Mouse (Mus musculus): Measurements from ENCODE around the gene Vps41. TPM values are rescaled to one million over a fixed set of nuclear protein-coding genes. Genes with fewer than 3 reads are reported as not detected.
A peak's percentile ranks its signal among the peaks of the same experiment; 100 is the strongest.

Gene Vps41
- total RNA-seq (2015; ENCODE audit: low replicate concordance) (10.1 and 24.7 TPM in 2 replicates), total RNA-seq (2017; ENCODE audit: low replicate concordance) (12.2 and 14.5 TPM in 2 replicates)

DNA sequence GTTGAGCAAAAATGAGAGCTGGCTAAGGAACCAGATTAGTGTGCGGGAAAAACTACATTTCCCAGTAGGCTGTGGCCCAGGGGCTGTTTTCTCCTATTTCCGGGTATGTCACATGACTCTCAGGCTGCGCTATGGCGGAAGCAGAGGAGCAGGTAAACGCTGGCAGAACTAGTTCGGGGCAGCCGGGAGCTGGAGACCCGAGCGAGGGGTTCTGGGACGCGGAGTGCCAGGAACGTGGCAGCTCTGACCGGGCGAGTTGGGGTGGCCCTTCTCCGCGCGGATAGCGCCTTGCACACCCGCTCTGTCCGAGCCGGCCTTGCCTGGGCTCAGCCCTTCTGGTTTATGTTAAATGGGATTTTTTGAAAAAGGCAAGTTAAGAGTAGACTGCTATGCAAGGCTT is at the start of gene Vps41:
Gene Vps41, plus strand, starts transcription at position 102 of the 400 bp plus-strand sequence.
- peak; percentile 96 for ATAC-seq (replicated peaks; ENCODE audit: low FRiP score, poor library complexity, severe bottlenecking)

DNA sequence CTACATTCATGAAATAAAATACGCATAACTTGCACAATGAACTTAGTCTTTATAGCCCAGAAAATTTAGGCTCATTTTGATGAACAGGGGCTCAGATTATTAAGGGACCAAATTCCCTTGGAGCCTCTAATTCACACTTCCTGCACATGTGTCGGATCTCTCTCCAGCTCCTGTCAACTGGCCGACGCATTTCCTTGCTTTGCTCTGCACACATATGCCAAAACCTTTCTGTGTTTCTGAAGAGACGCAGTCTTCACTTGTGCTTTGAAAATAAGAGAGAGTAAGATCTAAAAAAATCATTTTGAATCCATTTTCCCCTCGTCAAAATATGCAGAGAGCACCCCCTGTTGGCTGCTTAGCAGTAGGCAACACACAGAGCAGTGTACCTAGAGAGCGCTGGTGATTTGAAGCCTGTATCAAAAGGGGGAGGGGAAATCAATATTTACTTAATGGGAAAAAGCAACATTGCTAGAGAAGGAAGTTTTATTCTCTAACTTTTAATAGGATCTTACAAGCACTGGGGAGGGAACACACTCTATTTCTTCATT is 18.5 kb upstream of the Vps41 start:
- no peak for ATAC-seq (replicated peaks; ENCODE audit: low FRiP score, poor library complexity, severe bottlenecking)

DNA sequence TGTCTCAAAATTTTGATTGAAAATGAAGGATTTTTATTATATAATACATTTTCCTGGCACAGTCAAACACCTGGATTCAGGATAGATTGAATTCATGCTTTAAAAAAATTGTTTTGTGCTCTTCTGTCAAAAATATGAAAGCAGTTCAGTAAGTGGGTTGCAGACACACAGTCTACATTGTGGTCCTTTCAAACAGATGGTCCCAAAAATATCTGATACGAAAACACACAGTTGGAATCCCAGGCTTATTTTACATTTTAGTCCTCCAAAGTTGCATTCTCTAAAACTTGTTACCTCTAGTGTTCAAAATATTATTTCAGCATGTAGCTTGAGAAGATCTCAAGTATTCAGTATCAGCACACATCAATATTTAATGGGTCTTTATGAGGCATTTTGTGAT is 5.4 kb upstream of the Vps41 start:
- ATAC-seq (replicated peaks; ENCODE audit: low FRiP score, poor library complexity, severe bottlenecking) = no peak

DNA sequence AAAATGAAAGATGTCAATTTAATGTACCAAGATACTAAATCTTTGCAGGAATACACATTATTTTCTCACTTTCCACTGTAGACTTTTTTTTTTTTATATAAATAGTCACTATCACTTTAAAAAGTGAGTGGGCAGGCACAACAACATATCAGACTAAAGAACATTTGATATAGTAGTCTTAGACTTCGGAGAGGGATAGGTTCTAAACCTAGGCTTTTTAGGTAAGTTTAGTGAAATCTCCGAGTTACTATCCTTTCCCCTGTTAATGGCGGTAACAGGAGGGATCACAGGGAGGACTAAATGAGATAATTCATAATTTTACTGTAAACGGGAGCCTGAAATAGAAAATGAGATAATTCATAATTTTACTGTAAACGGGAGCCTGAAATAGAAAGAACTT is 379 bp upstream of the Vps41 start:
- no peak for ATAC-seq (replicated peaks; ENCODE audit: low FRiP score, poor library complexity, severe bottlenecking)

DNA sequence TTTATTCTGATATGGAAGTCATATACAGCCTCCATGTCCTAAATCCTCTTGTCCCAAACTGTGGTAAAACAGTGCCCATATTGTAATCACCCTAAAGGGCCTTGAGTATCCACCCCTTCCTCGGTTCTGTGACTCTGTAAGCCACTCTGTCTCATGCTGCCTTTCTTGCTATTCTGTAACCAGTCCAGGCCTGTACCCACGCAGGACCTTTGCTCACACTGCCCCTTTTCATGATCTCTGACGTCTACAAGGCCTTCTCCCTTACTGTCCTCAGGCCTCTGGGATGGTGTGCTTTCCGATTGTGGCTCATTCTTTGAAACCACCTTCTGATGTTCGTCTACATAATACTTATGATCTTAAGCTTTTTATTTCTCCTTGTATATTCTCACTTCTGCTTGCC is 1.4 kb downstream of the Vps41 start:
- no peak for ATAC-seq (replicated peaks; ENCODE audit: low FRiP score, poor library complexity, severe bottlenecking)

DNA sequence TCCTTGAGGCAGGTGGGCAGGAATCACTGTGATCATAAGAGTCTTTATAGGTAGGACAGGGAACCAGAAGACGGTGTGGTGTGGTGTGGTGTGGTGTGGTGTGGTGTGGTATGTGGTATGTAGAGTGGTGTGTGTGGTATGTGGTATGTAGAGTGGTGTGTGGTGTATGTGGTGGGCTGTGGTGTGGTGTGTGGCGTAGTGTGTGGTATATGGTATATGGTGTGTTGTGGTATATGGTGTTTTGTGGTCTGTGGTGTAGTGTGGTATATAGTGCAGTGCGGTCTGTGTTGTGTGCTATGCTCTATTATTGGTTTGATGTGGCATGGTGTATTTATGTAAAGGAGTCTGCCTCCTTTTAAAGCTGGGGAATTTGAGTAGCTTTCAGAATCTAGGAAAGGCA is 13.6 kb downstream of the Vps41 start:
- ATAC-seq (replicated peaks; ENCODE audit: low FRiP score, poor library complexity, severe bottlenecking) = no peak

DNA sequence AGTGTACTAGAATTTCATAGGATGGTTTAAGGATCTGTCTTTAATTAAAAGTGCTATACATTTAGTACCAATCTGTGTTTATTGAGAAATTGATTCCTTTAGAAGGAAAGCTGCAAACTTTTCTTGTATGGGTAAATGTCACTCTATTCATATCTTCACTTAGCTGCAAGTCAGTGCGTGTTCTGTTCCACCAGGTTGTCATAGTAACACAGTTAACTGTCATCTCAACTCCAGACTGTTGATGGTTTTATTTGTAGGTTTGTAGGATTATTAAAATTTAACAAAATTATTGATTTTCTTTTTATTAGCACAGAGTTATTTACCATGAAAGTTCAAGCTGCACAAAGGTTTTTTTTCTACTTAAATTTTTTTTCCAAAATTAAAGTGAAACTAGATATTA is 19.5 kb downstream of the Vps41 start:
- no peak for ATAC-seq (replicated peaks; ENCODE audit: low FRiP score, poor library complexity, severe bottlenecking)

DNA sequence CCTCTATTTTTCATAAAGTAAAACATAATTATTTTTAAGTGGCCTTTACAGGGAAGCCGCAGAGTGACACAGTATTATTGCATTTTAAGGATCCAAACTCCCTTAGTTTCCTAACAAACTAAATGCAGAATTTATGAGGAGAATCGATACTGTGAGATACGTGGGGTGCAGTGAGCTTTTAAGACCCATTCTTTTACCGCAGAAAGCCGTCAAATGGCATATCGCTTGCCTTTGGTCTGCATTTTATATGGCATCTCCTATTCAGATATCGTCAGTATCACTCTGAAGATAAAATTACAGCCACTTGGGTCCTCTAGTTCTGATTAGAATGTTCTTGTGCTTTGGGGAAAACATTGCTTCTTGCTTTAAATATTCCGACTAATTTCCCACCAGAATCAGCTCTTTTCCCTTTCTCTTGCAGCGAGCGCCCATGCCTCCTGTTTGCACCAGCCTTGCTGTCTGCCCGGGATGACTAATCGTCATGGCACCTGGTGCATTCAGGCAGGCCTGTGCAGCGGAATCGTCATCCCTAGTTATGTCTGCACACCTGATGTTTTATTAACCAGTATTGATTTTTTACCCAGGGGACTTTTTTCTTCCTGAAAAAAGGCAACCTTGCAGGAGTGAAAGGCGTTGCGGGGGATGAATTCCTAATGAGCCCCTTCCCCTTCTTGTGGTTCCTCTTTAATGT is 26.6 kb downstream of the Vps41 start:
- ATAC-seq (replicated peaks; ENCODE audit: low FRiP score, poor library complexity, severe bottlenecking) = no peak

DNA sequence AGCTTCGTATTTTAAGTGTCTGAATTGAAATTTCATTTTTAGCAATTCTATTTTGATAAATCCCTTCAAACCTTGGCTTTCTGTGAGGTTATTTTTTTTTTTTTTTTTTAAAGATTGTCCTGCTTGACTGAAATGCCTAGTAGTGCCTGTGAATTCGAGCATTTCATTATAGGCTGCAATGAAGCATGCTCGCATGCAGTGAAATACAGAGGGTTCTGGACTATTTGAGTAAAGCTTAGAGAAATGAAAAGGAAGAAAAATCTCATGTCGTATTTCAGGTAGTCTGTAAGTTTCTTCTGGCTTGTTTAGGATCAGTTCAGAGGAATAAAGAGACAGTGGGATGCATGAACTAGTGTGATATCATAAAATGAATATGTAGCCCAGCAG is 27.2 kb downstream of the Vps41 start:
- no peak for ATAC-seq (replicated peaks; ENCODE audit: low FRiP score, poor library complexity, severe bottlenecking)

DNA sequence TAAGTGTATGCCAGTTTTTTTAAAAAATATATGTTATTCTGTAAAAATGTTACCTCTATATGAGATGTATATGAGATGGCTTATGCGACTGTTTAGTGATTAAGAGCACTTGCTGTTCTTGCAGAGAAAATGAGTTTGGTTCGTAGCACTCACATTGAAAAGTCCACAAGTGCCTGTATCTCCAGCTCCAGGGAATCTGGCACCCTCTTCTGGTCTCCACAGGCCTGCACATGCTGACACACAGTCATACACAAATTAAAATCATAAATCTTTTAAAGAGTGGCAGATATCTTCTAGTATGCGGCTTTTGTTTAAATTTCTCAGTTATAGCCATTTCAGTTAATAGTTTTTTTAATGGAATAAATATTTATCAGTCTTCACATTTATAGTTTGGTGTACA is 40.9 kb downstream of the Vps41 start:
- no peak for ATAC-seq (replicated peaks; ENCODE audit: low FRiP score, poor library complexity, severe bottlenecking)

DNA sequence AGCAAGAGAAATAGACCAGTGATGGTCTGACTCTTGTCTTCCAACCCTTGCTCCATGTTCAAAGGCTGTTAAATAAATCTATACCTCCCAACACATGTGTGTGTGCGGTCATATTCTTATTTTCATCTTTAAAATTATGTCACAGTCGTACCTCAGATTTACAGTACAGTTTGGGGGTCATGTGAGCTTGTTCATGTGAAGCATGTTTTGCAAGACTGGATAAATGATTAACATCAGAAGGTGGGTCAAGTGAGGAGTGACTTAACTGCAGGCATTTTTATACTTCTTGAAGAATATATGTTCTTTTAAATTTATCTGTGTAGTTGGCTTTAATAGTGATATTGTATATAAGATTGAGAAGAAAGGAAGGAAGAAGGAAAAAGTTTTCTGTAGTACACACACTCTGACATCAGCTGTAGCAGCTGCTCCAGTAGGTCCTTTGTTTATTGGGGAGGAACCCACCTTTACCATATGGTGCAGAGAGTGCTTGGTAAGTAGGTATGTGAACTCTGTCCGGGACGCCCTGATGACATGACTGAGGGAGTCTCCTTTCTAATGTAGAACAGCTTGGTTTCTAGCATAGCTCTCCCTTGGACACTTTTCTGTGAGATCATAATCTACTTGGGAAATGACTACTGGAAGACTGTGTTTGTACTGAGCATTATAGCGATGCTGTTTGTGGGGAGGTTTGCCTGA is 42.4 kb downstream of the Vps41 start:
- ATAC-seq (replicated peaks; ENCODE audit: low FRiP score, poor library complexity, severe bottlenecking) = no peak

DNA sequence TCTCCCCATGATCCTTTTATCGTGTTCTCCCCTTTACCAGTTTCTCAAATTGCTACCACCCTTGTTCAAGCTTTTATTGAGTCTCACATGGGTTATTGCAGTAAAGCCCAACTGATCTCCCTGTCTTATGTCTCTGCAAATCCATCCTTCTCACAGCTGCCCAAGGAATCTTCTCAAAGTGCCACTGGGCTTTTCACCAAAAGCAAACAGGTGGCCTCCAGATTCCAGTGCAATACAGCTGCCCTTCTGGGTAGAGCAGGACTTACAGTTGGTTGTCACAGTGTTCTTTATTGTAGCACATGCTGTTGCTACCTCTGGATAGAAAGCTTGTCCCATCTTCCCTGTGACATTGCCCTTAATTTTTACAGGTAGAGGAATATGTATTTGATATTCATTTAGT is 44.4 kb downstream of the Vps41 start:
- no peak for ATAC-seq (replicated peaks; ENCODE audit: low FRiP score, poor library complexity, severe bottlenecking)

DNA sequence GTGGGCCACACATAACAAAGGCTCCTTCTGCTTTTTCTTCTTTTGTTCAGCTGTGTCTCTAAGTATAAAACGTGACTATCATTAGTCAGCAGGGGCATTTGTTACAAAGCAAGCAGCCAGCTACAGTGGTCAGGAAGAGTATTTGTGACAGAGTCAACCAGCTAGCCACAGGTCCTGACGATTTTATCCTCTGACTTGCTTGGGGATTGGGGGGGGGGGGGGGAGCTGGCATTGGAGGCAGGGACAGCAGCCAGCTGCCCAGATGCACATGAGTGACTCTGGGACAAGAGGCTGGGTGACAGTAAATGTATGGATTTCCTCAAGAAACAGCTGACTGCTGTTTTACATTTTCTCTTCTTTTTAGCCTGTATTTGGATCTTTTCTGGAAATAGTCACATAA is 50.8 kb downstream of the Vps41 start:
- no peak for ATAC-seq (replicated peaks; ENCODE audit: low FRiP score, poor library complexity, severe bottlenecking)

DNA sequence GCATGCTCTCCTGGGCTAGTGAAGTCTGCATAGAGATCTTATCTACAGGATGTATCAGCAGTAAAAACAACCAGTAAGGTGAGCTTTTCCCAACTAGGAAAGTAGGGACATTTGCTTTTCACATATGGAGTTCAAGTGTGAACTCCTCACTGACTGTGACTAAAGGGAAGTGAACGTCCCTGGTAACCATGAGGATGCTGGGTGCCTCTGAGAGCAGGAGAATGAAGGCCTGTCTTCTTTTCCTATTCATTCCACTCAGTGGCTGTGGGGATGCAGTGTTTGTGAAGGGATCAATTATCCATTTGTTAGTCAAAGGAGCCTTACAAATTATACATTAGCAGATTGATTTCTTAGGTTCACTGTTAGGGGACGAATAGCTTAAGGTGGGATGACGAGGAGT is 51.4 kb downstream of the Vps41 start:
- ATAC-seq (replicated peaks; ENCODE audit: low FRiP score, poor library complexity, severe bottlenecking) = no peak

DNA sequence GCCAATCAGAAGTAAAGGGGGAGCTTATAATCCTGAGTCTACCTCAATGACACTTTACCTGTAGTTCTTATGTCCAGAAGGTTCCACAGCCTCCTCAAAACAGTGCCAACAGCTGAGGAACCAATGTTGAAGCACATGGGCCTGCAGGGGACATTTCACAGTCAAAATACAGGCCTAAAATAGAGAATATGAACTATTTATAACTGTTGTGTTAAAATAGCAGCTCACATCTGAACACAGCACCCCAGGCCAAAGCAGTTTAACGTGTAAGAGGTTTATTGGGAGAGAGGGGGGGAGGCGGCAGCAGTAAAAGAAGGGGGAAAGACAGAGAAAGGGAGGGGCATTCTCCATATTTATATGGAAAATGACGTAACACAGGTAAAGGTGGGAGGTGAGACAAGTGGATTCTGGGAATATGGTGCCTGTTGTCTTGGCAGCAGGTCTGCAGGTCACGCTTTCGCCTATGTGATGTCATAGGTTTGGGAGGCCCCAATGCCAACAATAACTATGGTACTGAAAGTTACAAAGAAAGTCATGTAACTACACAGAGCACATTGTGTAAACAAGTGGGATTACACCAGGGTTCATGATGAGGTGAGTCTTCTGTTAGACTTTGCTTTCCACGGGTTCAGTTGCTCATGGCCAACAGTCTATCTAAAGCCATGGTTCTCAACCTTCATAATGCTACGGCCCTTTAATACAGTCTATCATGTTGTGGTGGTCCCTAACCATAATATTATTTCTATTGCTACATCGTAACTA is 56.5 kb downstream of the Vps41 start:
- ATAC-seq (replicated peaks; ENCODE audit: low FRiP score, poor library complexity, severe bottlenecking) = no peak

DNA sequence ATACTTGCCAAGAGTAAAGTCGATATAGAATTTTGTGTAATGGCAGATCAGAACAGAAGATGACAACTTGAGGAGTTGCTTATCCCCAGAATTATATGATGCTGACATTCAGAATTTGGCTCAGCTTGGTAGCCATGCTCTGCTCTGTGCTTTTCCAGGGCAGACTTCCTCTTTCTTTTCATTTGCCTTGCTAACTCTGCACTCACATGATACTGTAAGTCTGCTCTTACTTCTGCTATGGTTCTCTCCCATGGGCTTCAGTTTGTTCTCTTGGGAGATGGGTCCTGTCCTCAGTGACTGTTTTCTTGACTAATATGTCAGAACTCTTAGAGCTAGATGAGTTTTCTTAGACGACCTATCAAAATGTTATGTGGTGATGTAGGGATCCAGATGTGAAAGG is 64.2 kb downstream of the Vps41 start:
- ATAC-seq (replicated peaks; ENCODE audit: low FRiP score, poor library complexity, severe bottlenecking) = no peak

DNA sequence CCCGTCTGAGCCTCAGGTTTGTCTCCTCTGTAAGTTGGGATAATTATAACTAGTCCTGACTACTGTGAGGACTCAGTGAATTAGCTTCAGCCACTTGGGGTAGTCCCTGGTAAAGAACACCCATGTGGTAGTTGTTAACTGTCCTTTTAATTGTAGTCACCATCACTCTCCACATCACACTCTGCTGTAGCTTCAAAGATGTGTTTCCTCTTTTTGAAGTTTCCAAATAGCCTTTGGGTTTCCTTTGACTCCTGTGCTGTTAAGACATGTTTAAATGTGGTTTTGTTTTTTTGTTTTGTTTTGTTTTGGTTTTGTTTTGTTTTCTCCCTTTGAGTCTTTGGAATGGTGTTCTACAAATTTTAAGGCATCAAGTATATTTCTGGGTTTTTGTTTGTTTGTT is 68.6 kb downstream of the Vps41 start:
- ATAC-seq (replicated peaks; ENCODE audit: low FRiP score, poor library complexity, severe bottlenecking) = no peak

DNA sequence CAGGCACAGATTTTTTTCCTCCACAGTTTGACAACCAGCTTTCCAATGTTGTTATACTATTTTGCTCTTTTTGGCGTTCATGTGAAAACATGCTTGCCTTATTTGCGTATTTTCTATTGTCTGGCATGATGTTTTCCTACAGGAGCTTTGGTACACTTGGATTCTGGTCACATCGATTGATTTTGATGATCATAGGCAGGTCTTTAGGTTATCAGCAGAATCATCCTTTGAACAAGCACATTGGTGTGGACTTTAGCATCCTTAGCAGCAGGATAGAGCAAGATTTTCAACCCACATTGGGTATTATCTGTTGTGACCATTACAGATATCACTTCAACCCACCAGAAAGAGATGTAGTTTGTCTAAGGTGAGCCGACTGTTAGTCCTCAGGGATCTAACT is 71.0 kb downstream of the Vps41 start:
- no peak for ATAC-seq (replicated peaks; ENCODE audit: low FRiP score, poor library complexity, severe bottlenecking)

DNA sequence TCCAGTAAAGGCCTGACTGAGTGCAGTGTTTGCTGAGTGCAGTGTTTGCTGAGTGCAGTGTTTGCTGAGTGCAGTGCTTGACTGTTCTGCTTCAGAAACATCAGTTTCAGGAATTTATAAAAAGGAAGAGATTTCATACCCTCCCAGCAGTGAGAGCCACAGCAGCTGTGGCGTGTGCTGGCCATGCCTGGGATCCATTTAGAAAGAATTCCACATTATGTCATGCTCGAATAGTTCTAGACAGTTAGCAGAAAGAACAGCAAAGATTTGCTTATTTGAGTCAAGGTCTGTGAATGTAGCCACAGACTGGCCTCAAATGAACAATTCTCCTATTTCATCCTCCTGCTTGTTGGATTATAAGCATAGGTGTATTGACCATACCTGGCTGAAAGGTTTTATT is 71.6 kb downstream of the Vps41 start:
- no peak for ATAC-seq (replicated peaks; ENCODE audit: low FRiP score, poor library complexity, severe bottlenecking)

DNA sequence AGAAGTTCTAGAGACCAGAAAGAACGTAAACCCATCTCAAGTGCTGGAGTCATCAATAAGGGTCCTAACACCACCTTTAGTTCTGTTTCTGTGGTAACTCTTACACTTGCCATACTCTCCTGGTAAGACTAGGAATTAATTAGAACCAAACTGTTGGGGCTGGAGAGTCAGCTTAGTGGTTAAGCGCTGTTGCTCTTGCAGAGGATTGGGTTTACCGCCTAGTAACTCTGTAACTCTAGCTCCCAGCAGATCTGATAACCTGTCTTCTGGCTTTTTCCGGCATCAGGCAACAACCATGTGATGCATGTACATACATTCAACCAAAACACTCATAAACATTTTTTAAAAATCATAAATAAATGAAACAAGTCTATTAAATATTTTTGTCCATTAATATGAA is 72.6 kb downstream of the Vps41 start:
- no peak for ATAC-seq (replicated peaks; ENCODE audit: low FRiP score, poor library complexity, severe bottlenecking)

DNA sequence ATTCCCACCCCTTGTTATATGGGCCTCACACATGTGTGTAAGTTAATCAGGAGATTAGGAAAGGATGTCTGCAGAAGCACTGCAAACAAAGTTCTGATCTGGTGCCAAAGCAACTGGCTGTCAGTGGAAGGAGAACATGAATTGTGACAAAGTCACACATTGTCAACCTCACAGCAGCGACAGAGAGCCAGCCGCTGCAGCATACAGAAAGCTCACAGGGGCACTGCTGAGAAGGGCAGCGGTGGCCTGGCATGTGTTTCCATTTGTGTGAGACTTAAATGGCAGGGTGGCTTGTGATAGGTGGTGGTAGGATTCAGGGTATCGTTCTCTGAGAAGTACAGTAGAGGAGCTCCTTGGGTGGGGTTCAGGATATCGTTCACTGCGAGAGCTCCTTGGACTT is 73.0 kb downstream of the Vps41 start:
- ATAC-seq (replicated peaks; ENCODE audit: low FRiP score, poor library complexity, severe bottlenecking) = no peak
